Mouse (Mus musculus): ENCODE measurements around the gene Olfr968. TPM values are rescaled to one million over a fixed set of nuclear protein-coding genes. Genes with fewer than 3 reads are reported as not detected.

Olfr968 gene
- polyA plus RNA-seq, 2 experiments: not detected

DNA sequence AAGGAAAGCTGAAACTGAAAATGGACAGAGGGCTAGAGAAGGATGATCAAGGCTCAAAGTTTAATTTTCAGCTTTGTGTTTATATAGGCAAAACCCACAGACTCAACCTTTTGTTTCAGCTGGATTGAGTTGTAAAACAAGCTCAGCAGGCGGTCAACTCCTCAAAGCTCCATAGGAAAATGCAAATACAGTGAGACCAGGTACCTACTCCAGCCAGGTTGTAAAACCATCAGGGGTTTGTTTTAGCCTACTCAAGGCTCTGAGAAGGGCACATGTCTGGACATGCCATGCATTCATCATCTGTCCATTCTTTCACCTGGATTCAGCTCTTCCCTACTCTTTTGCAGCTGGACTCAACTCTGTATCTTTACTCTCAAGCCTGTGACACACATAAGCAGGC, 42.3 kb downstream of the Olfr968 start:
- WGBS: 85% methylated on average over 1 of the region's 1 CpGs
- no peaks in the 10 kb centered on the region for H3K9me3 ChIP-seq (ENCODE audit: control insufficient read depth, low read length)
- DNase-seq (ENCODE audit: low spot score) (no peak), ATAC-seq (ENCODE audit: low FRiP score, low read depth) (no peak)
- H3K9ac ChIP-seq (ENCODE audit: low read depth, low read length, severe bottlenecking): no peak overlapping the region
- H3K27me3 ChIP-seq (ENCODE audit: control insufficient read depth, insufficient read depth, low read length): no peaks in the 10 kb centered on the region
- H3K27ac ChIP-seq (replicated peaks; ENCODE audit: low read depth, low read length): no peak overlapping the region
- H3K4me3 ChIP-seq (replicated peaks; ENCODE audit: low read length): no peak overlapping the region
- H3K36me3 ChIP-seq (ENCODE audit: control insufficient read depth, insufficient read depth, low read length): no peaks in the 10 kb centered on the region
- H3K4me1 ChIP-seq (ENCODE audit: control insufficient read depth, insufficient read depth, low read length): no peaks in the 10 kb centered on the region
- no peak overlapping the region for H3K4me2 ChIP-seq (replicated peaks; ENCODE audit: low read depth, low read length, severe bottlenecking)
- no peak for TF ChIP-seq POLR2A (IDR thresholded peaks at IDR 0.05; ENCODE audit: borderline replicate concordance, extremely low read depth, insufficient read depth, insufficient read length)

- Histone ChIP-seq H3K4me1 (ENCODE audit: control insufficient read depth, insufficient read depth, low read length) (no peaks in the 10 kb centered on the region), H3K9me3 (ENCODE audit: control insufficient read depth, low read length) (no peaks in the 10 kb centered on the region), H3K4me3 (replicated peaks; ENCODE audit: low read length) (no peak within 1 kb of the TSS), H3K27me3 (ENCODE audit: control insufficient read depth, insufficient read depth, low read length) (no peaks in the 10 kb centered on the region), H3K36me3 (ENCODE audit: control insufficient read depth, insufficient read depth, low read length) (no peaks in the 10 kb centered on the region), H3K27ac (replicated peaks; ENCODE audit: low read depth, low read length) (no peak within 1 kb of the TSS), H3K9ac (ENCODE audit: low read depth, low read length, severe bottlenecking) (no peak within 1 kb of the TSS), H3K4me2 (replicated peaks; ENCODE audit: low read depth, low read length, severe bottlenecking) (no peak within 1 kb of the TSS)
- no peak for TF ChIP-seq POLR2A (IDR thresholded peaks at IDR 0.05; ENCODE audit: borderline replicate concordance, extremely low read depth, insufficient read depth, insufficient read length)
- ATAC-seq (ENCODE audit: low FRiP score, low read depth) (no peak), DNase-seq (ENCODE audit: low spot score) (no peak)
These were observed 52.4 kb downstream of the Olfr968 start, which contains the start of gene Olfr150 for GRCm38 (mm10) chr9:39730678-39731077. Gene Olfr150 (plus strand): TSS chr9:39730978.

Other genes starting within 250 kb of the Olfr968 start
- gene Olfr958, start 229.2 kb downstream of the Olfr968 start, polyA plus RNA-seq (2012; rRNA removed): not detected in 2 replicates
- not detected in 2 replicates for gene Olfr958, start 229.2 kb downstream of the Olfr968 start, polyA plus RNA-seq (2014; fragmentation: Nextera tagmentation; extraction: Ambion mirVana)
- gene Olfr959, start 207.7 kb downstream of the Olfr968 start, polyA plus RNA-seq (2012; rRNA removed): not detected in 2 replicates
- gene Olfr959, start 207.7 kb downstream of the Olfr968 start, polyA plus RNA-seq (2014; fragmentation: Nextera tagmentation; extraction: Ambion mirVana): not detected in 2 replicates
- gene AW551984, start 178.8 kb downstream of the Olfr968 start, polyA plus RNA-seq (2012; rRNA removed): 66.5 and 75.3 TPM in 2 replicates
- 91.0 and 103 TPM in 2 replicates for gene AW551984, start 178.8 kb downstream of the Olfr968 start, polyA plus RNA-seq (2014; fragmentation: Nextera tagmentation; extraction: Ambion mirVana)
- gene Olfr148, start 172.6 kb downstream of the Olfr968 start, polyA plus RNA-seq (2012; rRNA removed): not detected in 2 replicates
- not detected in 2 replicates for gene Olfr148, start 172.6 kb downstream of the Olfr968 start, polyA plus RNA-seq (2014; fragmentation: Nextera tagmentation; extraction: Ambion mirVana)
- 0.10 TPM in 1 of 2 replicates, not detected in the other for gene Olfr960, start 161.9 kb downstream of the Olfr968 start, polyA plus RNA-seq (2012; rRNA removed)
- not detected in 2 replicates for gene Olfr960, start 161.9 kb downstream of the Olfr968 start, polyA plus RNA-seq (2014; fragmentation: Nextera tagmentation; extraction: Ambion mirVana)
- gene Olfr961, start 138.2 kb downstream of the Olfr968 start, polyA plus RNA-seq (2012; rRNA removed): not detected in 2 replicates
- gene Olfr961, start 138.2 kb downstream of the Olfr968 start, polyA plus RNA-seq (2014; fragmentation: Nextera tagmentation; extraction: Ambion mirVana): not detected in 2 replicates
- not detected in 2 replicates for gene Olfr963, start 116.0 kb downstream of the Olfr968 start, polyA plus RNA-seq (2012; rRNA removed)
- not detected in 2 replicates for gene Olfr963, start 116.0 kb downstream of the Olfr968 start, polyA plus RNA-seq (2014; fragmentation: Nextera tagmentation; extraction: Ambion mirVana)
- gene Olfr149, start 76.1 kb downstream of the Olfr968 start, polyA plus RNA-seq (2012; rRNA removed): not detected in 2 replicates
- gene Olfr149, start 76.1 kb downstream of the Olfr968 start, polyA plus RNA-seq (2014; fragmentation: Nextera tagmentation; extraction: Ambion mirVana): not detected in 2 replicates
- not detected in 2 replicates for gene Olfr965, start 71.9 kb downstream of the Olfr968 start, polyA plus RNA-seq (2012; rRNA removed)
- not detected in 2 replicates for gene Olfr965, start 71.9 kb downstream of the Olfr968 start, polyA plus RNA-seq (2014; fragmentation: Nextera tagmentation; extraction: Ambion mirVana)
- gene Olfr150, start 52.3 kb downstream of the Olfr968 start, polyA plus RNA-seq (2012; rRNA removed): not detected in 2 replicates
- not detected in 2 replicates for gene Olfr150, start 52.3 kb downstream of the Olfr968 start, polyA plus RNA-seq (2014; fragmentation: Nextera tagmentation; extraction: Ambion mirVana)
- not detected in 2 replicates for gene Olfr967, start 37.0 kb downstream of the Olfr968 start, polyA plus RNA-seq (2012; rRNA removed)
- not detected in 2 replicates for gene Olfr967, start 37.0 kb downstream of the Olfr968 start, polyA plus RNA-seq (2014; fragmentation: Nextera tagmentation; extraction: Ambion mirVana)
- not detected in 2 replicates for gene Olfr969, start 7.7 kb upstream of the Olfr968 start, polyA plus RNA-seq (2012; rRNA removed)
- gene Olfr969, start 7.7 kb upstream of the Olfr968 start, polyA plus RNA-seq (2014; fragmentation: Nextera tagmentation; extraction: Ambion mirVana): not detected in 2 replicates
- gene Olfr970, start 25.6 kb upstream of the Olfr968 start, polyA plus RNA-seq (2012; rRNA removed): not detected in 2 replicates
- not detected in 2 replicates for gene Olfr970, start 25.6 kb upstream of the Olfr968 start, polyA plus RNA-seq (2014; fragmentation: Nextera tagmentation; extraction: Ambion mirVana)
- gene Olfr971, start 53.6 kb upstream of the Olfr968 start, polyA plus RNA-seq (2012; rRNA removed): not detected in 2 replicates
- gene Olfr971, start 53.6 kb upstream of the Olfr968 start, polyA plus RNA-seq (2014; fragmentation: Nextera tagmentation; extraction: Ambion mirVana): not detected in 2 replicates
- not detected in 2 replicates for gene Olfr972, start 83.2 kb upstream of the Olfr968 start, polyA plus RNA-seq (2012; rRNA removed)
- not detected in 2 replicates for gene Olfr972, start 83.2 kb upstream of the Olfr968 start, polyA plus RNA-seq (2014; fragmentation: Nextera tagmentation; extraction: Ambion mirVana)
- not detected in 2 replicates for gene Olfr229, start 124.1 kb upstream of the Olfr968 start, polyA plus RNA-seq (2012; rRNA removed)
- gene Olfr229, start 124.1 kb upstream of the Olfr968 start, polyA plus RNA-seq (2014; fragmentation: Nextera tagmentation; extraction: Ambion mirVana): not detected in 2 replicates
- not detected in 2 replicates for gene Olfr974, start 154.2 kb upstream of the Olfr968 start, polyA plus RNA-seq (2012; rRNA removed)
- not detected in 2 replicates for gene Olfr974, start 154.2 kb upstream of the Olfr968 start, polyA plus RNA-seq (2014; fragmentation: Nextera tagmentation; extraction: Ambion mirVana)
- 0.05 TPM in 1 of 2 replicates, not detected in the other for gene Olfr975, start 168.8 kb upstream of the Olfr968 start, polyA plus RNA-seq (2012; rRNA removed)
- gene Olfr975, start 168.8 kb upstream of the Olfr968 start, polyA plus RNA-seq (2014; fragmentation: Nextera tagmentation; extraction: Ambion mirVana): not detected in 2 replicates
- gene Olfr976, start 177.9 kb upstream of the Olfr968 start, polyA plus RNA-seq (2012; rRNA removed): not detected in 2 replicates
- not detected in 2 replicates for gene Olfr976, start 177.9 kb upstream of the Olfr968 start, polyA plus RNA-seq (2014; fragmentation: Nextera tagmentation; extraction: Ambion mirVana)
- gene Olfr978, start 208.9 kb upstream of the Olfr968 start, polyA plus RNA-seq (2012; rRNA removed): not detected in 2 replicates
- not detected in 2 replicates for gene Olfr978, start 208.9 kb upstream of the Olfr968 start, polyA plus RNA-seq (2014; fragmentation: Nextera tagmentation; extraction: Ambion mirVana)
- gene Olfr979, start 220.2 kb upstream of the Olfr968 start, polyA plus RNA-seq (2012; rRNA removed): 0.15 TPM in 1 of 2 replicates, not detected in the other
- not detected in 2 replicates for gene Olfr979, start 220.2 kb upstream of the Olfr968 start, polyA plus RNA-seq (2014; fragmentation: Nextera tagmentation; extraction: Ambion mirVana)
- gene Olfr980, start 226.3 kb upstream of the Olfr968 start, polyA plus RNA-seq (2012; rRNA removed): not detected in 2 replicates
- gene Olfr980, start 226.3 kb upstream of the Olfr968 start, polyA plus RNA-seq (2014; fragmentation: Nextera tagmentation; extraction: Ambion mirVana): not detected in 2 replicates
- gene Olfr981, start 238.2 kb upstream of the Olfr968 start, polyA plus RNA-seq (2012; rRNA removed): not detected in 2 replicates
- not detected in 2 replicates for gene Olfr981, start 238.2 kb upstream of the Olfr968 start, polyA plus RNA-seq (2014; fragmentation: Nextera tagmentation; extraction: Ambion mirVana)

Data from limb, embryonic 14.5 days (tissue).